Mouse (Mus musculus): ENCODE measurements around the gene 4930452B06Rik. TPM values are rescaled to one million over a fixed set of nuclear protein-coding genes. Genes with fewer than 3 reads are reported as not detected.

Gene 4930452B06Rik
- 3.4 and 3.8 TPM in 2 replicates for polyA plus RNA-seq (2015; fragmentation: Nextera tagmentation; extraction: Ambion mirVana)

DNA sequence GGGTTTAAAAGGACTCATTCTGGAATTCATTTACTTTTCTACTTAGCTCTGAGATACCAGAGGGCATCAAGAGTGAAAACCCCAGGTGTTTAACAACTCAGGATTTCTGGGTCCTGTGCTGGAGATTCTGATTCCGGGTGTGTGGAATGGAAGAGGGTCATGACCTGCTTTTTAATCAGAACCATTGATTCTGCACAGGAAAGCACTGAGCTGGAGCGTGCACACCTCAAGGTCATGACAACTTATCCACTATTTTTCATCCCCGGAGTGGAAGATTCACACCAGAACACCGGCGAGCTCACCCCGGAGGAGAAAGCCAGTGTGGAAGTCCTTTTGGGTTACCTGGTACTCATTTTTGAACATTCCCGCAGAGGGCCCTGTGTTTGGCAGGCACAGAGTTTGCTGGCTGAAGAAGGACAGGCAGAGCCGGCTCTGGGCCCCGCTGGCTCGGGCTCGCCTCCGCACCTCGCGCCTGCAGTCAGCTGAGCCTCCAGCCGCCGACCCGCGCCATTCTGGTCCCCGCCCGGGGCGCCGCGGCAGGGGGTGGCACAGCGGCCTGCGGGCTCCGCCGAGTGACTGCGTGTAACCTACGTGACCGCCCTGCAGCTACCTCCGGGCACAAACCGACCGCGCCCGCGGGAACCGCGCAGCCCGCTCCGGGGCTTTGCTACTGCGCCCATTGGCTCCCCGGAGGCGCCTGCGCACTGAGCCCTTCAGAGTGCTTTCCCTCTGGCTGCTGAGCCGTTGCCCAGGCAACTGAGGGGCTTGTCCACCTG lies at the start of gene 4930452B06Rik:
TSS of gene 4930452B06Rik (minus strand) at position 605 of the 776 bp plus-strand sequence.

All from adrenal gland, postnatal 0 days (tissue).